Mouse (Mus musculus): ENCODE measurements around the gene Pi4k2a. TPM values are rescaled to one million over a fixed set of nuclear protein-coding genes. Genes with fewer than 3 reads are reported as not detected.

Gene Pi4k2a
- polyA plus RNA-seq, 1 experiment from 2014 or later = 14.6 TPM

- no peak for ATAC-seq (replicated peaks; ENCODE audit: insufficient number of reproducible peaks, low FRiP score, low TSS enrichment)
- Histone ChIP-seq H3K9ac (ENCODE audit: low read depth, low read length) (no peak overlapping the region), H3K4me3 (ENCODE audit: low read depth, low read length) (no peak overlapping the region), H3K36me3 (ENCODE audit: control insufficient read depth, insufficient read depth, low read length) (no peaks in the 10 kb centered on the region), H3K4me1 (ENCODE audit: control insufficient read depth, insufficient read depth, low read length) (no peaks in the 10 kb centered on the region), H3K27me3 (ENCODE audit: control insufficient read depth, insufficient read depth, low read length) (no peaks in the 10 kb centered on the region), H3K27ac (ENCODE audit: low read depth, low read length) (no peak overlapping the region), H3K4me2 (no peak overlapping the region), H3K9me3 (replicated peaks; ENCODE audit: control insufficient read depth, low read length) (no peaks in the 10 kb centered on the region)
Observed at GRCm38 (mm10) chr19:42135070-42135469, 44.8 kb downstream of the Pi4k2a start.

DNA sequence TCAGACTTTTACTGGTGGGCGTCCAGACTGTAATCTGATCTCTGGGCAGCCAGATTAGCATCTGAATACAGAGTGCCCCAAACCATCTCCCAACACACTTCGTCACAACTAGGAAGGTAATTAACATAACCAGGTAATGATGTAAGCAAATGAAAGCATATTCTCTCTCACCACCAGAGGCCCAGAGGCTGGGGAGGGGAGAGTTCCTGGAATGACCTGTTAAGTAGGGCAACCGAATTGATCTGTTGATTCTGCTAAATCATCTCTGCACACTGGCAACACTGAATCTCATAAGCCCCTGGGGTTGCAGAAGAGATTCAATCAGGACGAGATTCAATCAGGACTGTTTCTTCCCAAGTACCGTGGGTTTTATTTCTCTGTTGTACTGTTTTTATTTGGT is 45.9 kb downstream of the Pi4k2a start:
- H3K9ac ChIP-seq (ENCODE audit: low read depth, low read length) = no peak overlapping the region
- no peaks in the 10 kb centered on the region for H3K9me3 ChIP-seq (replicated peaks; ENCODE audit: control insufficient read depth, low read length)
- no peak overlapping the region for H3K27ac ChIP-seq (ENCODE audit: low read depth, low read length)
- no peaks in the 10 kb centered on the region for H3K4me1 ChIP-seq (ENCODE audit: control insufficient read depth, insufficient read depth, low read length)
- H3K4me3 ChIP-seq (ENCODE audit: low read depth, low read length) = no peak overlapping the region
- WGBS (ENCODE audit: insufficient replicate concordance) = 37% methylated on average over 5 of the region's 5 CpGs
- no peak overlapping the region for H3K4me2 ChIP-seq
- no peaks in the 10 kb centered on the region for H3K36me3 ChIP-seq (ENCODE audit: control insufficient read depth, insufficient read depth, low read length)
- no peak for ATAC-seq (replicated peaks; ENCODE audit: insufficient number of reproducible peaks, low FRiP score, low TSS enrichment)
- H3K27me3 ChIP-seq (ENCODE audit: control insufficient read depth, insufficient read depth, low read length) = no peaks in the 10 kb centered on the region

DNA sequence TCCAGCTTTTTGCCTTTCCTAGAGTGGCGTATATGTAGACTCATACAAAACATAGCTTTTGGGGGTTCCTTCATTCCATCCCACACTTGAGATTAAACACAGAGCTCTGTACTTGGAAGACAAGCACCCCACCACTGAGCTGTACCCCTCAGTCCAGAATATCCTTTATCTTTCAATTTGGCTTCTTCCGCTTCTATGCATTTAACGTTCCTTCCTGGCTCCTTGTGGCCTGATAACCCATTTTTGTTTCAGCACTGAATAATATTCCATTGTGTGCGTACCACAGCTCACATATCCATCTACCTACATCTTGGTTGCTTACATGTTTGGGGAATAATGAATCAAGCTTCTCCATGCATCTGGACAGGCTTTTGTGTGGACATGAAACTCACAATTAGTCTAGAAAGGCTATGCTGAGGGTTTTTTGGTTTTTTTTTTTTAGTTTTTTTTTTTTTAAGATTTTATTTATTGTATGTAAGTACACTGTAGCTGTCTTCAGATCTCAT is 47.0 kb downstream of the Pi4k2a start:
- H3K9me3 ChIP-seq (replicated peaks; ENCODE audit: control insufficient read depth, low read length) = no peaks in the 10 kb centered on the region
- H3K4me3 ChIP-seq (ENCODE audit: low read depth, low read length) = no peak overlapping the region
- no peaks in the 10 kb centered on the region for H3K4me1 ChIP-seq (ENCODE audit: control insufficient read depth, insufficient read depth, low read length)
- H3K36me3 ChIP-seq (ENCODE audit: control insufficient read depth, insufficient read depth, low read length) = no peaks in the 10 kb centered on the region
- 91% methylated on average over 4 of the region's 4 CpGs for WGBS (ENCODE audit: insufficient replicate concordance)
- no peak overlapping the region for H3K9ac ChIP-seq (ENCODE audit: low read depth, low read length)
- H3K27ac ChIP-seq (ENCODE audit: low read depth, low read length) = no peak overlapping the region
- no peaks in the 10 kb centered on the region for H3K27me3 ChIP-seq (ENCODE audit: control insufficient read depth, insufficient read depth, low read length)
- no peak for ATAC-seq (replicated peaks; ENCODE audit: insufficient number of reproducible peaks, low FRiP score, low TSS enrichment)
- H3K4me2 ChIP-seq = no peak overlapping the region

DNA sequence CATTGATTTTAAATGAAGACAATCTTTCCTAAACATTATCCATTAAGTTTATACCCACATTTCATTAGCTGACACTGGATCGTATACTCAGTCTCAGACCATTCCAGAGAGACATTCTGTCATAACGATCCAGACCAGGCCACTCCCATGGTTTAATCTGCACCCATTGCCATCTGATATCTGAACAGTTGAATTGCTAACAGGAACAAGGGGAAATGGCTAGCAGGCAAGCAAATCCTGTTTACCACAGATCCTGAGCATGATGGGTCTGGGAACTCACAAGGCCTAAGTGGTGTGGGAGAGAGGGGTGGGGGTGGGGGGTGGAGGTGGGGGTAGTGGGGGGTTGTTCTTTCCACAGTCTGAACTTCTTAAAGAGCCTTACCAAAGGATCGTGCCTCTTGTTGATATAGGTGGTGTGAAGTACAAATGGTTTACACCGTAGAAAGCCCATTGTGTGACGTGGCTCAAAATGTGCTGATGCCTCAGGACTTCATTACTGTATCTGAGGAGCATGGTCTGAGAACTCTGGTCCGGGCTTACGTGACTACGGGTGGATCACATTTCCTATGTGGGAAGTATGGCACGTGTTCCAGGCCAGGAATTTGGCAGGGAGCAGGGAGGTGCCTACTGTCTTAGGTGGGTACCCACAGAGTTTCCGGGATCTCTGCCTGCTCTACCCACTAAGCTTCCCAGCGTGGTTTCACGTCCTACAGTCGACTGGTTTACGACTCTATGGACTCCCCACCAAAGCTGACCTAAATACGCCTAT is 48.4 kb downstream of the Pi4k2a start:
- Histone ChIP-seq H3K27ac (ENCODE audit: low read depth, low read length) (no peak overlapping the region), H3K4me3 (ENCODE audit: low read depth, low read length) (no peak overlapping the region), H3K4me1 (ENCODE audit: control insufficient read depth, insufficient read depth, low read length) (no peaks in the 10 kb centered on the region), H3K9me3 (replicated peaks; ENCODE audit: control insufficient read depth, low read length) (no peaks in the 10 kb centered on the region), H3K9ac (ENCODE audit: low read depth, low read length) (no peak overlapping the region), H3K4me2 (no peak overlapping the region), H3K27me3 (ENCODE audit: control insufficient read depth, insufficient read depth, low read length) (no peaks in the 10 kb centered on the region), H3K36me3 (ENCODE audit: control insufficient read depth, insufficient read depth, low read length) (no peaks in the 10 kb centered on the region)
- whole genome bisulfite sequencing (ENCODE audit: insufficient replicate concordance) = 79% methylated on average over 15 of the region's 15 CpGs
- no peak for ATAC-seq (replicated peaks; ENCODE audit: insufficient number of reproducible peaks, low FRiP score, low TSS enrichment)

GRCm38 (mm10) chr19:42139724-42140517 is 49.7 kb downstream of the Pi4k2a start:
- no peak overlapping the region for H3K4me2 ChIP-seq
- H3K27ac ChIP-seq (ENCODE audit: low read depth, low read length) = no peak overlapping the region
- WGBS (ENCODE audit: insufficient replicate concordance) = 70% methylated on average over 5 of the region's 5 CpGs
- H3K36me3 ChIP-seq (ENCODE audit: control insufficient read depth, insufficient read depth, low read length) = no peaks in the 10 kb centered on the region
- no peak overlapping the region for H3K9ac ChIP-seq (ENCODE audit: low read depth, low read length)
- no peaks in the 10 kb centered on the region for H3K9me3 ChIP-seq (replicated peaks; ENCODE audit: control insufficient read depth, low read length)
- no peak for ATAC-seq (replicated peaks; ENCODE audit: insufficient number of reproducible peaks, low FRiP score, low TSS enrichment)
- no peak overlapping the region for H3K4me3 ChIP-seq (ENCODE audit: low read depth, low read length)
- no peaks in the 10 kb centered on the region for H3K27me3 ChIP-seq (ENCODE audit: control insufficient read depth, insufficient read depth, low read length)
- no peaks in the 10 kb centered on the region for H3K4me1 ChIP-seq (ENCODE audit: control insufficient read depth, insufficient read depth, low read length)

DNA sequence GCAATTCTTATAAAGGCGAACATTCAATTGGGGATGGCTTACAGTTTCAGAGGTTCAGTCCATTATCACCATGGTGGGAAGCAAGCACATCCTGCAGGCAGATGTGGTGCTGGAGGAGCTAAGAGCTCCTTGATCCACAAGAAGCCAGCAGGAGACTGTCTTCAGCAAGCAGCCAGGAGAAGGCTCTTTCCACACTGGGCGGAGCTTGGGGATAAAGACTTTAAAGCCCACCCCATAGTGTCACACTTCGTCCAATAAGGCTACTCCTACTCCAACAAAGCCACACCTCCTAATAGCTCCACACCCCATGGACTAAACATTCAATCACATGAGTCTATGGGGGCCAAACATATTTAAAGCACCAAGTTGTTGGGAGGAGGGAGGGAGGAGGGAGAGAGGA is 51.7 kb downstream of the Pi4k2a start:
- no peak for ATAC-seq (replicated peaks; ENCODE audit: insufficient number of reproducible peaks, low FRiP score, low TSS enrichment)
- 70% methylated on average over 3 of the region's 3 CpGs for WGBS (ENCODE audit: insufficient replicate concordance)

DNA sequence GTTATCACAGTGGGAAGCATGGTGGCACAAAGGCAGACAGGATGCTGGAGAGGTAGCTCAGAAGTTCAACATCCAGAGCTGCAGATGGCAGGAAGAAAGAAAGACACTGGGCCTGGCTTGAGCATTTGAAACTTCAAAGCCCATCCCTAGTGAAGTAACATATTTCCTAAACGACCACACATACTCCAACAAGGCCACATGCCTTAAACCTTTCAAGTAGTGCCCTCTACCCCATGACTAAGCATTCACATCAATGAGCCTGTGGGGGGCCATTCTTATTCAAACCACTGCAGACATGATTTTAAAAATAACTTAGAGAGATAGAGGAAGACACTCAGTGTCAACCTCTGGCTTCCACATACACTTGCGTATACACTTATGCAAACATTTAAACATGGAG is 52.5 kb downstream of the Pi4k2a start:
- H3K36me3 ChIP-seq (ENCODE audit: control insufficient read depth, insufficient read depth, low read length) = no peaks in the 10 kb centered on the region
- H3K9ac ChIP-seq (ENCODE audit: low read depth, low read length) = no peak overlapping the region
- WGBS (ENCODE audit: insufficient replicate concordance) = 68% methylated on average over 2 of the region's 2 CpGs
- H3K4me3 ChIP-seq (ENCODE audit: low read depth, low read length) = no peak overlapping the region
- no peaks in the 10 kb centered on the region for H3K9me3 ChIP-seq (replicated peaks; ENCODE audit: control insufficient read depth, low read length)
- ATAC-seq (replicated peaks; ENCODE audit: insufficient number of reproducible peaks, low FRiP score, low TSS enrichment) = no peak
- no peak overlapping the region for H3K4me2 ChIP-seq
- H3K27ac ChIP-seq (ENCODE audit: low read depth, low read length) = no peak overlapping the region
- H3K27me3 ChIP-seq (ENCODE audit: control insufficient read depth, insufficient read depth, low read length) = no peaks in the 10 kb centered on the region
- no peaks in the 10 kb centered on the region for H3K4me1 ChIP-seq (ENCODE audit: control insufficient read depth, insufficient read depth, low read length)

More for the DNA sequence above, 51.7 kb downstream of the Pi4k2a start:
- no peaks in the 10 kb centered on the region for H3K9me3 ChIP-seq (replicated peaks; ENCODE audit: control insufficient read depth, low read length)
- no peak overlapping the region for H3K27ac ChIP-seq (ENCODE audit: low read depth, low read length)
- no peaks in the 10 kb centered on the region for H3K27me3 ChIP-seq (ENCODE audit: control insufficient read depth, insufficient read depth, low read length)
- no peaks in the 10 kb centered on the region for H3K36me3 ChIP-seq (ENCODE audit: control insufficient read depth, insufficient read depth, low read length)
- no peak overlapping the region for H3K4me3 ChIP-seq (ENCODE audit: low read depth, low read length)
- H3K4me1 ChIP-seq (ENCODE audit: control insufficient read depth, insufficient read depth, low read length) = no peaks in the 10 kb centered on the region
- H3K9ac ChIP-seq (ENCODE audit: low read depth, low read length) = no peak overlapping the region
- no peak overlapping the region for H3K4me2 ChIP-seq

DNA sequence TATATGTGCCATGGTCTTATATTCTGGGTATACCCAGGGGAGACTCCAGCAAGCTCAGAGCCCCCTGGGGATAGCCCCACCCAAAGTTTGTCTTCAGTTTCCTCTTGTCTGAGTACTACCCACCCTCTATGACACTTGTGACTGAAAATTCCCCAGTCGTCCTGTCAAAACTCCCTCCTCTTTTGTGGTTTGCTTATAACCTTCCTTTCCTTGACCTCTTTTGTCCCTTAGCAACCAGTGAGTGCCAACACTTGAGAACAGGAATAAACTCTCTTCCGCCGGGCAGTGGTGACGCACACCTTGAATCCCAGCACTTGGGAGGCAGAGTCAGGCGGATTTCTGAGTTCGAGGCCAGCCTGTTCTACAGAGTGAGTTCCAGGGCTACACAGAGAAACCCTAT is 53.8 kb downstream of the Pi4k2a start:
- no peaks in the 10 kb centered on the region for H3K36me3 ChIP-seq (ENCODE audit: control insufficient read depth, insufficient read depth, low read length)
- H3K9ac ChIP-seq (ENCODE audit: low read depth, low read length) = no peak overlapping the region
- H3K27me3 ChIP-seq (ENCODE audit: control insufficient read depth, insufficient read depth, low read length) = no peaks in the 10 kb centered on the region
- peaks cover 9% of the 10 kb centered on the region for H3K4me1 ChIP-seq (ENCODE audit: control insufficient read depth, insufficient read depth, low read length)
- no peak for ATAC-seq (replicated peaks; ENCODE audit: insufficient number of reproducible peaks, low FRiP score, low TSS enrichment)
- H3K4me2 ChIP-seq = no peak overlapping the region
- WGBS (ENCODE audit: insufficient replicate concordance) = 45% methylated on average over 6 of the region's 6 CpGs
- H3K4me3 ChIP-seq (ENCODE audit: low read depth, low read length) = no peak overlapping the region
- no peaks in the 10 kb centered on the region for H3K9me3 ChIP-seq (replicated peaks; ENCODE audit: control insufficient read depth, low read length)
- H3K27ac ChIP-seq (ENCODE audit: low read depth, low read length) = no peak overlapping the region

Measured in heart, embryonic 11.5 days (tissue).